Mouse (Mus musculus) intestine, postnatal 0 days (tissue): ENCODE data around the gene Rcc2. TPM values are rescaled to one million over a fixed set of nuclear protein-coding genes. Genes with fewer than 3 reads are reported as not detected.
A peak's percentile ranks its signal among the peaks of the same experiment; 100 is the strongest.

Source experiments
- ATAC-seq: fragments of 200-750 bp; cut with Nextera tagmentation; 2 replicates; pipeline ENCODE4 v1.8.0; 2017; ENCODE audit warnings: mild to moderate bottlenecking, moderate TSS enrichment, moderate library complexity
- H3K27ac ChIP-seq: fragments of 300-500 bp; sonication (generic); 2 replicates; pipeline ENCODE4 v1.5.1; 2014; ENCODE audit warnings: mild to moderate bottlenecking, low read depth, low read length, moderate library complexity
- H3K27me3 ChIP-seq: fragments of 300-500 bp; sonication (generic); replicated peaks from 2 replicates; pipeline ENCODE4 v1.6.1; 2014; ENCODE audit warnings: low read length, mixed read lengths; ENCODE audit not compliant: control insufficient read depth, insufficient read depth
- H3K36me3 ChIP-seq: fragments of 300-500 bp; sonication (generic); 2 replicates; pipeline ENCODE4 v1.6.1; 2014; ENCODE audit warnings: mild to moderate bottlenecking, moderate library complexity; ENCODE audit not compliant: control insufficient read depth, insufficient read depth
- H3K4me1 ChIP-seq: fragments of 300-500 bp; sonication (generic); replicated peaks from 2 replicates; pipeline ENCODE4 v1.6.1; 2014; ENCODE audit warnings: antibody characterized with exemption, low read length, mixed read lengths; ENCODE audit not compliant: control insufficient read depth, insufficient read depth
- H3K4me2 ChIP-seq: fragments of 300-500 bp; sonication (generic); replicated peaks from 2 replicates; pipeline ENCODE4 v1.6.1; 2014; ENCODE audit warnings: low read depth, mild to moderate bottlenecking, moderate library complexity
- H3K4me3 ChIP-seq: fragments of 300-500 bp; sonication (generic); 2 replicates; pipeline ENCODE4 v1.5.1; 2014; ENCODE audit warnings: low read depth, low read length
- H3K9ac ChIP-seq: fragments of 300-500 bp; sonication (generic); 2 replicates; pipeline ENCODE4 v1.6.1; 2014; ENCODE audit warnings: mild to moderate bottlenecking, low read depth, low read length
- H3K9me3 ChIP-seq: fragments of 300-500 bp; sonication (generic); 2 replicates; pipeline ENCODE4 v1.6.1; 2016; ENCODE audit warnings: mixed run types; ENCODE audit not compliant: control insufficient read depth
- CTCF ChIP-seq: sonication (generic); IDR thresholded peaks from 2 replicates; pipeline ENCODE4 v1.5.1; 2016; ENCODE audit warnings: low read depth, mild to moderate bottlenecking, control low read depth, antibody characterized with exemption, moderate library complexity
- WGBS: fragments of 180-500 bp; shearing (Covaris S2); extraction: QIAGEN DNeasy Blood & Tissue Kit; methylation state at CpG from one replicate; pipeline ENCODE4 v1.1.7; 2014; 5-methylcytosine and 5-hydroxymethylcytosine counted together
- polyA plus RNA-seq: library from polyadenylated mRNA; unstranded; fragments of >200 nt; fragmentation: Nextera tagmentation; extraction: Ambion mirVana; gene quantifications from 2 replicates; pipeline ENCODE4 v1.2.1, GENCODE M21; 2015

The Rcc2 gene
- polyA plus RNA-seq, 1 experiment from 2014 or later, result 15.6 TPM

DNA sequence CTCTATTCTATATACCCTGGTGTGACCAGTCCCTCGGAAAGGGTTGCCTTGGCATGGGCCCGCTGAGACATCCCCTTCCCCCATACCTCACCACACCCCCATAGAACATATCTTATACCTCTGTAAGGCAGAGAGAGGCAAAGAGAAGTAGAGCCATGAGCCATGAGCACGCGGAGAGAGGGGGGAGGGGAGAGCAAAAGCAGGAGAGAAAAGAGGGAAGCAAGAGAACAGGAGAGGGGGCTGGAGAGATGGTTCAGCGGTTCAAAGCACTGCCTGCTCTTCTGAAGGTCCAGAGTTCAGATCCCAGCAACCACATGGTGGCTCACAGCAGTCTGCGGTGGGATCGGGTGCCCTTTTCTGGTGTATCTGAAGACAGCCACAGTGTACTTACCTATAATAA, 8.9 kb upstream of the Rcc2 start:
- no peak for TF ChIP-seq CTCF
- H3K27me3 ChIP-seq, result no peaks in the 10 kb centered on the region; the same call in 1 of the 2 replicates
- WGBS, result 76% methylated on average over 7 of the region's 7 CpGs

DNA sequence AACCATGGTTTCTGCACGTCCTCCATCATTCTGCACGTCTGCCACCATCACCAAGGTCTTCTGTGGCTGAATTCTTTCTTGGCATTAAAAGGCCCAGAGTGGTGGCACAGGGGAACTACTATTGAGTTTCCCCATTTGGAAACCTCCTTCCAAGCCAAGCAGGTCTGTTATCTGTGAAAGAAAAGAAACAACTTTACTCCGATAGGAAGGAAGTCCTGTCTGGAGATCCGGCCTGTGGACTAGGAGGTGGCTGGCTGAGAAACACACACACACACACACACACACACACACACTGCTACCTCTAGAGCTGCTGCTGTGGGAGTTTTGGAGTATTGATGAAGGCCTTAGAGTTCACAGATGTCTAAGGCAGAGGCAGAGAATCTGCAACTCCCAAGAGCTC, 6.8 kb upstream of the Rcc2 start:
- H3K27me3 ChIP-seq, result no peaks in the 10 kb centered on the region; the same call in 1 of the 2 replicates
- H3K4me3 ChIP-seq, result no peak overlapping the region
- WGBS, result 66% methylated on average over 4 of the region's 4 CpGs
- H3K4me2 ChIP-seq, result no peak overlapping the region
- no peak overlapping the region for H3K27ac ChIP-seq
- no peak overlapping the region for H3K9ac ChIP-seq
- H3K9me3 ChIP-seq, result no peaks in the 10 kb centered on the region
- TF ChIP-seq CTCF, result no peak
- no peaks in the 10 kb centered on the region for H3K4me1 ChIP-seq
- no peak for ATAC-seq
- no peaks in the 10 kb centered on the region for H3K36me3 ChIP-seq

More for the DNA sequence above, 8.9 kb upstream of the Rcc2 start:
- H3K9ac ChIP-seq, result no peak overlapping the region
- no peak for ATAC-seq
- no peaks in the 10 kb centered on the region for H3K9me3 ChIP-seq
- H3K4me1 ChIP-seq, result no peaks in the 10 kb centered on the region
- no peak overlapping the region for H3K27ac ChIP-seq
- no peak overlapping the region for H3K4me3 ChIP-seq
- no peak overlapping the region for H3K4me2 ChIP-seq
- H3K36me3 ChIP-seq, result no peaks in the 10 kb centered on the region

DNA sequence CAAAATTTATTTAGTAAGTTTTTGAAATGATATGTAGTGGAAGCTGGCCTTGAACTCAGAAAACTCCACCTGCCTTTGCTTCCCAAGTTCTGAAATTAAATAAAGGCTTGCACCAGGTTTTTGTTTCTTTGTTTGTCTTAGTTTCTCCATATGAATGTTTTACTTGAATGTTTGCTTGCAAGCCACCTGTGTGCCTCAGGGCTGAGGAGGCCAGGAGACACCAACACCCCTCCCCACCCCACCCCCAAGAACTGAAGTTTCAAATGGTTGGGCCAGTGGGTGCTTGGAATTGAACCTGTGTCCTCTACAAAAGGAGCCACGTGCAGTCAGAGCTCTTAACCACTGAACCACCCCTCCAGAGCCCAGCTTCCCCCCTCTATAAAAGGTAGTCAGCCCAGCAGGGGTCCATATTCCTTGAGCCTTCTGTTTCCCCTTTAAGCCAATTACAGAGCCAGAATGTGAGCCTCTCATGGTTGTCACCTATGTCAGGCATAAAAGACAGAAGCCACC, 5.7 kb upstream of the Rcc2 start:
- H3K9me3 ChIP-seq, result no peaks in the 10 kb centered on the region
- no peak for ATAC-seq
- no peaks in the 10 kb centered on the region; the same call in 1 of the 2 replicates for H3K27me3 ChIP-seq
- H3K4me3 ChIP-seq, result no peak overlapping the region
- no peak overlapping the region for H3K9ac ChIP-seq
- H3K36me3 ChIP-seq, result no peaks in the 10 kb centered on the region
- no peaks in the 10 kb centered on the region for H3K4me1 ChIP-seq
- H3K27ac ChIP-seq, result no peak overlapping the region
- TF ChIP-seq CTCF, result no peak
- WGBS, result 52% methylated on average over 1 of the region's 1 CpGs
- H3K4me2 ChIP-seq, result no peak overlapping the region

DNA sequence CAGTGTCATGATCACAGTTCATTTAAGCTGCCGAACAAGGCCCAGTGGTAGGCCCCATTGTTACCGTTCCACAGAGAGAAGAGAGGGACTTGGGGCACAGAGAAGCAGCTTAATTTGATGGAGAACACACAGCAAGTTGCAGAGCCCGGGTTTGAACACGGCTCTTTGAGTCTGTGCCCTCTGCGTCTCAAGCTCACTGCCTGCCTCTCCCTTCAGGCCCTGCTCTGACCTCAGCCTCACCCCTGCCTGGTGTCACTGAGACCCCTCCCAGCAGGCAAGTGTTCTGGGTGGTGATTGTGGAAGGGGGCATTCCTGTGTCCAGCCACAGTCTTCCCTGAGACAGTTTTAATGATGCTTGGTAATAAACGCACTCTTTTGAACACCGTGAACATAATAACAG, 5.2 kb upstream of the Rcc2 start:
- Histone ChIP-seq H3K36me3 (no peaks in the 10 kb centered on the region), H3K9me3 (no peaks in the 10 kb centered on the region)

DNA sequence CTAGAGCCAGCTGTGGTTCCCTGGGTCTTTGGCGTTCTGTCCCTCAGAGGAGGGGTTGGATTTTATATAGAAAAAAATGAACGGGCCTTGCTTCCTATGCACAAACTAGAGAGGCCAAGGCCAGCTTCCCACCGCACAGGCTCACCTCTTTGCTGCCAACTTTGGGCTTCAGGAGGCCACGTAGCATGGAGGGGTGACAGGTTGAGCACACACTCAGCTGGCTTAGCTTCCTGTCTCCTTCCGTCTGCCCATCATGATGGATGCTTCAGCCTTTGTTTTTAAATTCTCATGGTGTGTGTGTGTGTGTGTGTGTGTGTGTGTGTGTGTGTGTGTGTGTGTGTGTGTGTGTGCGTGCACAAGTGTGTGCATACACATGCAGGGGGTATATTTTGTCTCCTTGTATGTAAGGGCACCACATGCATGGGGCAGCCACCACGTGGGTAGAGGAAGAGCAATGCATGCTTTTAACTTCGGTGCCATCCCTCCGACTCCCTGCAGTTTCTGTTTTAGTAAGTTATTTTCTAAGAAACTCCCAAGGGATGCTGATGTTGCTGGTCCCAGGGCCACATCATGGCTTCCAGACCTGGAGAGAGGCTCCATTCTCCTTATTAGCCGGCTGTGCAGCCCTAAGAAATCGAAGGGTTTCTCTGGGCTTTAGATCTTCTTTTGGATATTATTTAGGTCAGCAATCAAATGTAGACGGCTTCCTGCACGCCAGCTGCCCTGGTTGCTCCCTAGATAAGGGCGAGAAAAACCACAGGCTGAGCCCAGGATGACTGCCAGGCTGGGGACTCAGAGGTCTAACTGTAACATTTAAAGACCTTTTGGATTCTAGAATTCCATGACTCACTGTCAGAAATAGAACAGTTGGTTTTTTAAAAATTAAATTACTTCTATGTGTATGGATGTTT, 4.4 kb upstream of the Rcc2 start:
- no peak for TF ChIP-seq CTCF
- no peak overlapping the region for H3K27ac ChIP-seq
- WGBS, result 72% methylated on average over 14 of the region's 14 CpGs

More for the DNA sequence above, 5.2 kb upstream of the Rcc2 start:
- no peak for ATAC-seq
- H3K27me3 ChIP-seq, result no peaks in the 10 kb centered on the region; the same call in 1 of the 2 replicates
- no peak for TF ChIP-seq CTCF
- no peak overlapping the region for H3K27ac ChIP-seq
- no peaks in the 10 kb centered on the region for H3K4me1 ChIP-seq
- H3K4me2 ChIP-seq, result no peak overlapping the region
- H3K9ac ChIP-seq, result no peak overlapping the region
- no peak overlapping the region for H3K4me3 ChIP-seq
- 77% methylated on average over 7 of the region's 7 CpGs for WGBS

DNA sequence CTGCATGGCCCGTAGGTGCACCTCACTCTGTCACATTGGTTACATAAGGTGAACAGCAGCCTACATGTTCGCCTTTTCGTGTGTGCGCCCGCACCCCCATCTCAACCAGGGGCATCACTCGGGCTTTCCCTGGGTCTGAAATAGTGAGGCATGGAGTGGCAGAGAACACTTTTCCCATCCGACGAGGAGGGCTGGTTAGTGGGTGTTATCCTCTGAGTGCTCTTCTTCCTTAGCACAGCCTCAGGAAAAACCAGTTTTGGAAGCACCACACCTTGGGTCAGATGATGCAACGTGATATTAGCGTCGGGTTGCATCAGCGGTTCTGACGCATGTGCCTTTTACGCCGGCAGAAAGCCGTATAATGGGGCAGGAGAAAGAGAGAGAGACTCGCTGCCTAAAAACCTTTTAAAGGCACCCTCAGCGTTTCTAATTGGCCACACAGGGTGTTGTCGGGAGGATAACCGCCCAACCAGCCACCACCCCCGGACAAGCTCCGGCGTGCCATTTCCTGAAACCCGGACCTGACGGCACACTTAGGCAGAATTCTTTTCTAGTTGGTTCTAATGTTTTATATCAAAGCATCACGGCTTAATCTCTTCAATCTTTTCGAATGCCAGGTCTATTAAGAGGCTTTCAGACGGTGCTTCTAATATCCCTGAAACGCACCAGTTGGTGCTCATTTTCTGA, 757 bp upstream of the Rcc2 start:
- ATAC-seq, result peak; percentile 14; the same call in 1 of the 2 replicates
- Histone ChIP-seq H3K4me1 (no peaks in the 10 kb centered on the region), H3K9ac (no peak overlapping the region), H3K36me3 (no peaks in the 10 kb centered on the region), H3K4me3 (peak overlapping the region; percentile 18), H3K9me3 (no peaks in the 10 kb centered on the region), H3K27me3 (no peaks in the 10 kb centered on the region), H3K4me2 (peak overlapping the region; percentile 98), H3K27ac (no peak overlapping the region)
- TF ChIP-seq CTCF, result no peak
- WGBS, result 8% methylated on average over 29 of the region's 29 CpGs

More for the DNA sequence above, 4.4 kb upstream of the Rcc2 start:
- no peaks in the 10 kb centered on the region for H3K9me3 ChIP-seq
- no peak overlapping the region for H3K4me2 ChIP-seq
- no peaks in the 10 kb centered on the region for H3K36me3 ChIP-seq
- ATAC-seq, result no peak
- no peak overlapping the region for H3K4me3 ChIP-seq
- H3K9ac ChIP-seq, result no peak overlapping the region
- no peaks in the 10 kb centered on the region for H3K4me1 ChIP-seq
- H3K27me3 ChIP-seq, result no peaks in the 10 kb centered on the region
